In the genomic region with DNA sequence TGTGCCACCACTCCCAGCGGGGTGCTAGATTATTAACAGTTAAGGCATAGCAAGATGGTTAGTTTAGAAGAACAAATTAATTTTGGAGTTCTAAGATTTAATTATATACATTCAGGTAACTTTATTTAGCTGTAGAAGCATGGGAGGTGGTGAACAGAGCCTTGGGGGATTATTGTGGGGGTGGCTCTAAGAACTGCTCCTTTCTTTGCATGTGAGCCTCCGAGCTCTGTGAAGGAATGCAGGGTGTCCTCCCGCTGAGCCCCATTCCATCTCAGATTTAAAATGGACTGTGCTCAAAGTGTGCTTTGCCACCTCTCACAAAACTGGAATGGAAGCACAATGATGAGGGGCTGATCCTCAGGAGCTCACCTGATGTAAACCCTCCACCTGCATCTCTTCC, we compare ENCODE assay signal across 28 mouse cellular contexts.
"Had no signal": no experiment of that assay in that cellular context is flagged by ENCODE, and none has a peak within 500 bp of the region (broad histone marks: within the 10 kb centered on the region; RNA-seq: fewer than 3 reads in every experiment).

No protein-coding gene starts in this region.

- H3K4me3 ChIP-seq: limb, embryonic 10.5 days; limb, embryonic 12.5 days; limb, embryonic 13.5 days; limb, embryonic 15.5 days; liver, embryonic 12.5 days; liver, embryonic 13.5 days; liver, embryonic 15.5 days; lung, embryonic 15.5 days; megakaryocyte, embryonic 14.5 days; midbrain, embryonic 10.5 days; midbrain, embryonic 12.5 days; midbrain, embryonic 13.5 days; midbrain, embryonic 15.5 days; myocyte had no signal

- H3K27ac ChIP-seq: limb, embryonic 10.5 days; limb, embryonic 12.5 days; limb, embryonic 13.5 days; limb, embryonic 15.5 days; liver, embryonic 12.5 days; liver, embryonic 13.5 days; liver, embryonic 14.5 days; liver, embryonic 15.5 days; lung, embryonic 15.5 days; macrophage; midbrain, embryonic 10.5 days; midbrain, embryonic 12.5 days; midbrain, embryonic 13.5 days; midbrain, embryonic 15.5 days had no signal

- H3K9me3 ChIP-seq: limb, embryonic 10.5 days; limb, embryonic 12.5 days; limb, embryonic 13.5 days; limb, embryonic 15.5 days; liver, embryonic 12.5 days; liver, embryonic 15.5 days; lung, embryonic 15.5 days; megakaryocyte, embryonic 14.5 days; midbrain, embryonic 10.5 days; midbrain, embryonic 12.5 days; midbrain, embryonic 13.5 days; midbrain, embryonic 15.5 days had no signal

- ATAC-seq: liver, embryonic 12.5 days; liver, postnatal 0 days; lung, postnatal 0 days; midbrain, embryonic 13.5 days had no signal

- H3K4me1 ChIP-seq: limb, embryonic 10.5 days; limb, embryonic 12.5 days; limb, embryonic 13.5 days; limb, embryonic 15.5 days; liver, embryonic 12.5 days; liver, embryonic 13.5 days; liver, embryonic 15.5 days; lung, embryonic 15.5 days; megakaryocyte, embryonic 14.5 days; midbrain, embryonic 12.5 days; midbrain, embryonic 13.5 days; midbrain, embryonic 15.5 days had no signal

- H3K27me3 ChIP-seq: limb, embryonic 15.5 days; liver, embryonic 12.5 days; liver, embryonic 13.5 days; liver, embryonic 15.5 days; lung, embryonic 15.5 days; megakaryocyte, embryonic 14.5 days; midbrain, embryonic 12.5 days; midbrain, embryonic 13.5 days; midbrain, embryonic 15.5 days had no signal

- H3K36me3 ChIP-seq: limb, embryonic 10.5 days; limb, embryonic 12.5 days; limb, embryonic 13.5 days; limb, embryonic 15.5 days; liver, embryonic 12.5 days; liver, embryonic 13.5 days; liver, embryonic 15.5 days; lung, embryonic 15.5 days; midbrain, embryonic 10.5 days; midbrain, embryonic 12.5 days; midbrain, embryonic 13.5 days; midbrain, embryonic 15.5 days had no signal

- DNase-seq: left cerebral cortex, postnatal 4 days; liver; liver, embryonic 13.5 days; liver, postnatal 0 days; lung, adult 18-20 months; lung, adult 2 months; lung, embryonic 14.5 days; lung, postnatal 10 days; lung, postnatal 14 days; lung, postnatal 36 days; lung, postnatal 4 days; midbrain, embryonic 14.5 days had no signal
